Mouse (Mus musculus) MEL (cell line): Measurements from ENCODE around the gene Zfr. TPM values are rescaled to one million over a fixed set of nuclear protein-coding genes. Genes with fewer than 3 reads are reported as not detected.

Experiments
- DNase-seq: peaks from one replicate; pipeline ENCODE4 v3.0.0; 2011; ENCODE audit warnings: low read depth, low spot score
- H3K27ac ChIP-seq: 2 replicates; pipeline ENCODE4 v1.5.1; 2012; ENCODE audit warnings: low read depth, mild to moderate bottlenecking, control low read depth, low read length, moderate library complexity; ENCODE audit not compliant: control insufficient read depth
- H3K27me3 ChIP-seq, 2 experiments: fragments of 150-350 bp in 1 of 2; sonication (generic) in 1 of 2; 2 replicates each; pipeline ENCODE4 v1.6.1; 2012; ENCODE audit warnings: low read length in 2 of 2, mild to moderate bottlenecking in 2 of 2, improper control_type of control experiment in 1 of 2, moderate library complexity in 1 of 2; ENCODE audit not compliant: insufficient read depth in 2 of 2, control insufficient read depth in 1 of 2
- H3K36me3 ChIP-seq, 2 experiments: 2 replicates each; pipeline ENCODE4 v1.6.1; 2012 to 2014; ENCODE audit warnings: low read length in 2 of 2, improper control_type of control experiment in 1 of 2, inconsistent platforms in 1 of 2, mild to moderate bottlenecking in 1 of 2; ENCODE audit not compliant: insufficient read depth in 2 of 2, control insufficient read depth in 1 of 2
- H3K4me1 ChIP-seq, 2 experiments: fragments of 150-350 bp in 1 of 2; sonication (generic) in 1 of 2; 2 replicates each; pipeline ENCODE4 v1.6.1; 2012; ENCODE audit warnings: low read length in 2 of 2, improper control_type of control experiment in 1 of 2, mild to moderate bottlenecking in 1 of 2; ENCODE audit not compliant: insufficient read depth in 2 of 2, control insufficient read depth in 1 of 2
- H3K4me3 ChIP-seq, 2 experiments: fragments of 150-350 bp in 1 of 2; sonication (generic) in 1 of 2; 2 replicates each; pipeline ENCODE4 v1.5.1; 2012; ENCODE audit warnings: low read depth in 2 of 2, low read length in 2 of 2, mild to moderate bottlenecking in 2 of 2, moderate library complexity in 2 of 2, control low read depth in 1 of 2, improper control_type of control experiment in 1 of 2; ENCODE audit not compliant: control insufficient read depth in 1 of 2, insufficient read depth in 1 of 2
- H3K79me2 ChIP-seq: 2 replicates; pipeline ENCODE4 v1.6.1; 2012; ENCODE audit warnings: mild to moderate bottlenecking, low read length, moderate library complexity; ENCODE audit not compliant: control insufficient read depth, poor library complexity, insufficient read depth
- H3K9ac ChIP-seq: 2 replicates; pipeline ENCODE4 v1.6.1; 2012; ENCODE audit warnings: low read depth, mild to moderate bottlenecking, control low read depth, low read length, moderate library complexity; ENCODE audit not compliant: control insufficient read depth, poor library complexity, severe bottlenecking
- H3K9me3 ChIP-seq: fragments of 150-350 bp; sonication (generic); replicated peaks from 2 replicates; pipeline ENCODE4 v1.6.1; 2012; ENCODE audit warnings: mild to moderate bottlenecking, low read length, improper control_type of control experiment, moderate library complexity; ENCODE audit not compliant: insufficient read depth
- BHLHE40 ChIP-seq: IDR thresholded peaks from 2 replicates; pipeline ENCODE4 v1.6.1; 2012; ENCODE audit warnings: low read depth, mild to moderate bottlenecking, inconsistent platforms, low read length, improper control_type of control experiment, borderline replicate concordance
- CHD1 ChIP-seq: IDR thresholded peaks from 2 replicates; pipeline ENCODE4 v1.6.1; 2012; ENCODE audit warnings: low read depth, mild to moderate bottlenecking, inconsistent platforms, low read length, improper control_type of control experiment
- CHD2 ChIP-seq: IDR thresholded peaks from 2 replicates; pipeline ENCODE4 v1.6.1; 2011; ENCODE audit warnings: low read length, improper control_type of control experiment
- CTCF ChIP-seq, 3 experiments: IDR thresholded peaks in 2 of 3; conservative IDR thresholded peaks in 1 of 3; 2 replicates each; pipeline ENCODE4 v1.5.1; 2011 to 2012; ENCODE audit warnings: low read length in 3 of 3, low read depth in 2 of 3, mild to moderate bottlenecking in 2 of 3, improper control_type of control experiment in 1 of 3, inconsistent platforms in 1 of 3, mixed read lengths in 1 of 3, moderate library complexity in 1 of 3; ENCODE audit not compliant: control insufficient read depth in 1 of 3, insufficient read depth in 1 of 3, poor library complexity in 1 of 3, severe bottlenecking in 1 of 3
- E2F4 ChIP-seq: IDR thresholded peaks from 2 replicates; pipeline ENCODE4 v1.6.1; 2011; ENCODE audit warnings: low read depth, low read length, improper control_type of control experiment, borderline replicate concordance
- ELF1 ChIP-seq: IDR thresholded peaks from 2 replicates; pipeline ENCODE4 v1.6.1; 2014; ENCODE audit warnings: low read depth, mild to moderate bottlenecking, inconsistent platforms, low read length, improper control_type of control experiment, moderate library complexity
- EP300 ChIP-seq, 2 experiments: IDR thresholded peaks; 2 replicates each; pipeline ENCODE4 v1.6.1; 2011; ENCODE audit warnings: improper control_type of control experiment in 2 of 2, low read length in 2 of 2, low read depth in 1 of 2, mild to moderate bottlenecking in 1 of 2
- ETS1 ChIP-seq: IDR thresholded peaks from 2 replicates; pipeline ENCODE4 v1.6.1; 2012; ENCODE audit warnings: low read depth, mild to moderate bottlenecking, inconsistent platforms, low read length, improper control_type of control experiment, moderate library complexity
- GABPA ChIP-seq: IDR thresholded peaks from 2 replicates; pipeline ENCODE4 v1.6.1; 2012; ENCODE audit warnings: low read depth, mild to moderate bottlenecking, inconsistent platforms, low read length, improper control_type of control experiment, moderate library complexity
- GATA1 ChIP-seq: IDR thresholded peaks from 2 replicates; pipeline ENCODE4 v1.6.1; 2011; ENCODE audit warnings: low read depth, low read length, improper control_type of control experiment
- JUND ChIP-seq: IDR thresholded peaks from 2 replicates; pipeline ENCODE4 v1.6.1; 2011; ENCODE audit warnings: low read depth, mild to moderate bottlenecking, improper control_type of control experiment, low read length
- MAFK ChIP-seq: IDR thresholded peaks from 2 replicates; pipeline ENCODE4 v1.6.1; 2011; ENCODE audit warnings: low read depth, mild to moderate bottlenecking, low read length, improper control_type of control experiment, borderline replicate concordance
- MAX ChIP-seq: IDR thresholded peaks from 2 replicates; pipeline ENCODE4 v1.6.1; 2011; ENCODE audit warnings: low read length, improper control_type of control experiment
- MAZ ChIP-seq: IDR thresholded peaks from 2 replicates; pipeline ENCODE4 v1.6.1; 2012; ENCODE audit warnings: low read depth, mild to moderate bottlenecking, inconsistent platforms, low read length, improper control_type of control experiment
- MEF2A ChIP-seq: IDR thresholded peaks from 2 replicates; pipeline ENCODE4 v1.6.1; 2014; ENCODE audit warnings: low read depth, mild to moderate bottlenecking, inconsistent platforms, low read length, improper control_type of control experiment; ENCODE audit not compliant: poor library complexity, insufficient replicate concordance, severe bottlenecking; ENCODE audit errors: extremely low read depth
- MXI1 ChIP-seq: IDR thresholded peaks from 2 replicates; pipeline ENCODE4 v1.6.1; 2011; ENCODE audit warnings: mild to moderate bottlenecking, low read depth, low read length, improper control_type of control experiment
- MYB ChIP-seq: IDR thresholded peaks from 2 replicates; pipeline ENCODE4 v1.6.1; 2011; ENCODE audit warnings: mild to moderate bottlenecking, low read depth, low read length, improper control_type of control experiment
- MYC ChIP-seq: IDR thresholded peaks from 2 replicates; pipeline ENCODE4 v1.6.1; 2011; ENCODE audit warnings: low read depth, mild to moderate bottlenecking, low read length, improper control_type of control experiment, moderate library complexity
- NELFE ChIP-seq: IDR thresholded peaks from 2 replicates; pipeline ENCODE4 v1.6.1; 2011; ENCODE audit warnings: low read depth, low read length, improper control_type of control experiment
- NRF1 ChIP-seq: IDR thresholded peaks from 2 replicates; pipeline ENCODE4 v1.6.1; 2014; ENCODE audit warnings: low read depth, mild to moderate bottlenecking, inconsistent platforms, low read length, improper control_type of control experiment, moderate library complexity; ENCODE audit not compliant: poor library complexity, insufficient read depth, severe bottlenecking
- POLR2A ChIP-seq, 2 experiments: IDR thresholded peaks; 2 replicates each; pipeline ENCODE4 v1.6.1; 2011 to 2012; ENCODE audit warnings: low read length in 2 of 2, mild to moderate bottlenecking in 2 of 2, control low read depth in 1 of 2, improper control_type of control experiment in 1 of 2, low read depth in 1 of 2, moderate library complexity in 1 of 2; ENCODE audit not compliant: control insufficient read depth in 1 of 2, insufficient read depth in 1 of 2, poor library complexity in 1 of 2
- POLR2AphosphoS2 ChIP-seq: IDR thresholded peaks from 2 replicates; pipeline ENCODE4 v1.6.1; 2011; ENCODE audit warnings: low read length, improper control_type of control experiment
- POLR2AphosphoS5 ChIP-seq: IDR thresholded peaks from 2 replicates; pipeline ENCODE4 v1.6.1; 2012; ENCODE audit warnings: low read depth, borderline replicate concordance, mild to moderate bottlenecking, inconsistent platforms, low read length, moderate library complexity, mixed read lengths
- RAD21 ChIP-seq: IDR thresholded peaks from 2 replicates; pipeline ENCODE4 v1.6.1; 2011; ENCODE audit warnings: mild to moderate bottlenecking, low read depth, low read length, improper control_type of control experiment
- RCOR1 ChIP-seq: IDR thresholded peaks from 2 replicates; pipeline ENCODE4 v1.6.1; 2012; ENCODE audit warnings: low read depth, mild to moderate bottlenecking, inconsistent platforms, low read length, improper control_type of control experiment
- SIN3A ChIP-seq: IDR thresholded peaks from 2 replicates; pipeline ENCODE4 v1.6.1; 2012; ENCODE audit warnings: low read length, improper control_type of control experiment, inconsistent platforms
- SMC3 ChIP-seq: IDR thresholded peaks from 2 replicates; pipeline ENCODE4 v1.6.1; 2011; ENCODE audit warnings: low read depth, low read length, improper control_type of control experiment
- TAL1 ChIP-seq: IDR thresholded peaks from 2 replicates; pipeline ENCODE4 v1.6.1; 2012; ENCODE audit warnings: mild to moderate bottlenecking, inconsistent platforms, low read length, moderate library complexity, mixed read lengths
- TBP ChIP-seq: IDR thresholded peaks from 2 replicates; pipeline ENCODE4 v1.8.0; 2011; ENCODE audit warnings: low read depth, low read length, improper control_type of control experiment
- TCF12 ChIP-seq: IDR thresholded peaks from 2 replicates; pipeline ENCODE4 v1.6.1; 2014; ENCODE audit warnings: low read depth, mild to moderate bottlenecking, inconsistent platforms, low read length, improper control_type of control experiment, moderate library complexity
- UBTF ChIP-seq: IDR thresholded peaks from 2 replicates; pipeline ENCODE4 v1.6.1; 2012; ENCODE audit warnings: low read depth, mild to moderate bottlenecking, inconsistent platforms, low read length, improper control_type of control experiment, moderate library complexity, borderline replicate concordance; ENCODE audit not compliant: insufficient read depth
- USF1 ChIP-seq: IDR thresholded peaks from 2 replicates; pipeline ENCODE4 v1.6.1; 2014; ENCODE audit warnings: low read depth, mild to moderate bottlenecking, inconsistent platforms, low read length, improper control_type of control experiment, moderate library complexity
- USF2 ChIP-seq, 2 experiments: IDR thresholded peaks; 2 replicates each; pipeline ENCODE4 v1.6.1; 2011 to 2012; ENCODE audit warnings: improper control_type of control experiment in 2 of 2, low read length in 2 of 2, borderline replicate concordance in 1 of 2, inconsistent platforms in 1 of 2, low read depth in 1 of 2, mild to moderate bottlenecking in 1 of 2; ENCODE audit not compliant: insufficient read depth in 1 of 2
- ZC3H11A ChIP-seq: IDR thresholded peaks from 2 replicates; pipeline ENCODE4 v1.6.1; 2012; ENCODE audit warnings: low read depth, mild to moderate bottlenecking, inconsistent platforms, low read length, improper control_type of control experiment
- ZKSCAN1 ChIP-seq: IDR thresholded peaks from 2 replicates; pipeline ENCODE4 v1.6.1; 2012; ENCODE audit warnings: low read depth, mild to moderate bottlenecking, inconsistent platforms, low read length, improper control_type of control experiment, moderate library complexity
- ZMIZ1 ChIP-seq: IDR thresholded peaks from 2 replicates; pipeline ENCODE4 v1.6.1; 2012; ENCODE audit warnings: low read depth, mild to moderate bottlenecking, inconsistent platforms, low read length, improper control_type of control experiment, moderate library complexity
- ZNF384 ChIP-seq: IDR thresholded peaks from 2 replicates; pipeline ENCODE4 v1.6.1; 2012; ENCODE audit warnings: low read depth, mild to moderate bottlenecking, inconsistent platforms, low read length, improper control_type of control experiment
- polyA plus RNA-seq, 2 experiments: library from polyadenylated mRNA; stranded (reverse) in 1 of 2; unstranded in 1 of 2; fragments of >175 nt in 1 of 2; fragments of >200 nt in 1 of 2; gene quantifications; 2 replicates each; pipeline versions ENCODE4 v1.2.1 to v1.2.4; 2012; ENCODE audit warnings: low replicate concordance in 2 of 2, low read depth in 1 of 2; ENCODE audit not compliant: insufficient read length in 2 of 2, insufficient read depth in 1 of 2, missing spikeins in 1 of 2
- total RNA-seq: library from RNA; depleted of rRNA; stranded (reverse); fragments of 300-350 nt; gene quantifications from 2 replicates; pipeline ENCODE4 v1.2.3, GENCODE M21; 2012

Zfr gene
- total and polyA plus RNA-seq, 3 experiments, result 54.4 to 199 (median 108) TPM

DNA sequence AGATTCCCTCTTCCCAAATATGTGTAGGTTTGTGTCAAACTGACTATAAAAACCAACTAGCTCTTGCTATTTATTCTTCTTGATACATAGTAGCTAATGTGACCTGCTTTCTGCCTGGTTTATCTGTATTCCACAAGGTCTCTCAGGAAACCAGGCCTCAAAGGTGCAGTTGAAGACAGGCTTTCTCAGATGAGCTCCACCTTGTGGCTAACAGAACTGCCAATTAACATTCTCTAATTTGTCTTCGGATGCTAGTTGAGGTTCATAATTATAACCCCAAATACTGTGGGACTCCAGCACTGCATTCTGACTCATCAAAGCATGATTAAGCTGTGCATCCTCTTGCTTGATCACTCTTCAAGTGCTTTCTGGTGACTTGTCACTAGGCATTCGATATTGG, 4.2 kb upstream of the Zfr start:
- peak; percentile 81 for DNase-seq
- H3K9me3 ChIP-seq, result no peaks in the 10 kb centered on the region
- H3K27me3 ChIP-seq, result no peaks in the 10 kb centered on the region
- no peak overlapping the region for H3K4me3 ChIP-seq
- peaks cover 11% of the 10 kb centered on the region for H3K79me2 ChIP-seq
- peaks cover 9 to 21% of the 10 kb centered on the region in 2 experiments for H3K4me1 ChIP-seq
- peaks cover 0 to 2% of the 10 kb centered on the region in 2 experiments; a peak in 2 of 4 replicates for H3K36me3 ChIP-seq
- H3K27ac ChIP-seq, result no peak overlapping the region
- no peak overlapping the region for H3K9ac ChIP-seq
- TF ChIP-seq E2F4, result no peak
- peak; percentile 41; the same call in 1 of the 2 replicates for TF ChIP-seq MXI1
- TF ChIP-seq NRF1, result no peak
- TF ChIP-seq USF2 (IDR thresholded peaks at IDR 0.05; ENCODE audit: borderline replicate concordance in 1 of 2, insufficient read depth in 1 of 2, low read depth in 1 of 2, low read length in 2 of 2), result no peak
- TF ChIP-seq ZNF384, result no peak
- peak; percentile 44; the same call in 1 of the 2 replicates for TF ChIP-seq GATA1
- TF ChIP-seq CTCF (IDR thresholded peaks at IDR 0.05 in 2 of 3, conservative IDR thresholded peaks at IDR 0.05 in 1 of 3; ENCODE audit: control insufficient read depth in 1 of 3, insufficient read depth in 1 of 3, low read depth in 2 of 3, low read length in 3 of 3, poor library complexity in 1 of 3, severe bottlenecking in 1 of 3), result peak; percentile 53 to 83 (median 53)
- no peak for TF ChIP-seq ETS1
- TF ChIP-seq POLR2A (IDR thresholded peaks at IDR 0.05; ENCODE audit: control insufficient read depth in 1 of 2, insufficient read depth in 1 of 2, low read depth in 1 of 2, low read length in 2 of 2, poor library complexity in 1 of 2), result no peak
- TF ChIP-seq RAD21, result peak; percentile 45
- 0 out of 2 replicates have a peak, but pooled peaks have one; percentile 33 for TF ChIP-seq MYC
- TF ChIP-seq MAZ, result no peak
- no peak for TF ChIP-seq UBTF
- TF ChIP-seq MEF2A, result no peak
- TF ChIP-seq ELF1, result no peak
- TF ChIP-seq TBP, result no peak
- peak; percentile 38 for TF ChIP-seq TAL1
- no peak for TF ChIP-seq POLR2AphosphoS2
- no peak for TF ChIP-seq USF1
- no peak for TF ChIP-seq CHD2
- TF ChIP-seq MYB, result no peak
- TF ChIP-seq JUND, result no peak
- TF ChIP-seq EP300 (IDR thresholded peaks at IDR 0.05; ENCODE audit: low read depth in 1 of 2, low read length in 2 of 2), result 0 out of 4 replicates have a peak, but pooled peaks of 1 of the 2 experiments have one; percentile 31
- TF ChIP-seq BHLHE40, result no peak
- peak; percentile 47 for TF ChIP-seq ZC3H11A
- TF ChIP-seq POLR2AphosphoS5, result no peak
- TF ChIP-seq SIN3A, result peak; percentile 45; the same call in 1 of the 2 replicates
- no peak for TF ChIP-seq NELFE
- TF ChIP-seq MAFK, result no peak
- TF ChIP-seq GABPA, result no peak
- no peak for TF ChIP-seq ZKSCAN1
- no peak for TF ChIP-seq CHD1
- no peak for TF ChIP-seq RCOR1
- TF ChIP-seq SMC3, result peak; percentile 88
- 0 out of 2 replicates have a peak, but pooled peaks have one; percentile 18 for TF ChIP-seq MAX
- peak; percentile 18; the same call in 1 of the 2 replicates for TF ChIP-seq TCF12
- no peak for TF ChIP-seq ZMIZ1
